Mouse (Mus musculus): ENCODE data around the gene Phactr1.

The Phactr1 gene

GRCm38 (mm10) chr13:42878346-42878745, 197.9 kb downstream of the Phactr1 start:
- no peak for DNase-seq

- DNase-seq: peak; percentile 11 to 20
These were observed 203.8 kb downstream of the Phactr1 start for GRCm38 (mm10) chr13:42884033-42884724.

GRCm38 (mm10) chr13:42884725-42885115, 204.3 kb downstream of the Phactr1 start:
- no peak for DNase-seq

- DNase-seq: no peak
These were observed 207.3 kb downstream of the Phactr1 start for GRCm38 (mm10) chr13:42887701-42888100.

GRCm38 (mm10) chr13:42889516-42890474, 209.4 kb downstream of the Phactr1 start:
- DNase-seq: no peak

- no peak for DNase-seq
These were observed 210.2 kb downstream of the Phactr1 start for GRCm38 (mm10) chr13:42890651-42891050.

- DNase-seq: no peak
These were observed 213.6 kb downstream of the Phactr1 start for GRCm38 (mm10) chr13:42894016-42894415.

- DNase-seq: no peak
These were observed 214.2 kb downstream of the Phactr1 start for GRCm38 (mm10) chr13:42894598-42894997.

GRCm38 (mm10) chr13:42895980-42896379, 215.6 kb downstream of the Phactr1 start:
- no peak for DNase-seq

GRCm38 (mm10) chr13:42899611-42900010, 219.2 kb downstream of the Phactr1 start:
- DNase-seq: no peak

GRCm38 (mm10) chr13:42901837-42902236, 221.4 kb downstream of the Phactr1 start:
- DNase-seq: no peak

GRCm38 (mm10) chr13:42902859-42903258, 222.4 kb downstream of the Phactr1 start:
- no peak for DNase-seq

GRCm38 (mm10) chr13:42905818-42906217, 225.4 kb downstream of the Phactr1 start:
- DNase-seq: no peak

GRCm38 (mm10) chr13:42906990-42907389, 226.6 kb downstream of the Phactr1 start:
- no peak for DNase-seq

- no peak for DNase-seq
These were observed 234.7 kb downstream of the Phactr1 start for GRCm38 (mm10) chr13:42915081-42915480.

- no peak for DNase-seq
These were observed 235.4 kb downstream of the Phactr1 start for GRCm38 (mm10) chr13:42915851-42916193.

GRCm38 (mm10) chr13:42916194-42917033, 236.0 kb downstream of the Phactr1 start:
- peak in 1 of 2 experiments; percentile 8 for DNase-seq

- DNase-seq: peak; percentile 53 to 68
These were observed 236.8 kb downstream of the Phactr1 start for GRCm38 (mm10) chr13:42917251-42917650.

GRCm38 (mm10) chr13:42920062-42920461, 239.6 kb downstream of the Phactr1 start:
- DNase-seq: no peak

GRCm38 (mm10) chr13:42921769-42922450, 241.5 kb downstream of the Phactr1 start:
- peak; percentile 60 to 80 for DNase-seq

- DNase-seq: no peak
These were observed 247.4 kb downstream of the Phactr1 start for GRCm38 (mm10) chr13:42927778-42928177.

GRCm38 (mm10) chr13:42929529-42930235, 249.3 kb downstream of the Phactr1 start:
- DNase-seq: no peak

Measured in kidney, adult 8-10 months (tissue).